Mouse (Mus musculus) layer of hippocampus, adult 2 months (tissue): ENCODE data around the gene Dzank1. TPM values are rescaled to one million over a fixed set of nuclear protein-coding genes. Genes with fewer than 3 reads are reported as not detected.

ENCODE experiments used
- DNase-seq, 2 experiments: peaks; one replicate each; pipeline ENCODE4 v3.0.0; 2022; ENCODE audit warnings: low spot score in 2 of 2
- H3K27ac ChIP-seq: fragments of 200-600 bp; 2 replicates; pipeline ENCODE4 v1.8.1; 2022
- H3K4me3 ChIP-seq: fragments of 200-600 bp; 2 replicates; pipeline ENCODE4 v1.8.1; 2022; ENCODE audit warnings: mild to moderate bottlenecking
- CTCF ChIP-seq: fragments of 200-600 bp; conservative IDR thresholded peaks from 2 replicates; pipeline ENCODE4 v1.8.1; 2022; ENCODE audit warnings: antibody characterized with exemption, mild to moderate bottlenecking, moderate library complexity
- long read RNA-seq, 2 experiments: library from polyadenylated mRNA; stranded (forward); transcript quantifications; one replicate each; pipeline ENCODE4 v2.0.0; 2021; ENCODE audit warnings: borderline mapping rate in 2 of 2
- total RNA-seq, 2 experiments: library from RNA; stranded (reverse); gene quantifications; 2 replicates each; pipeline ENCODE4 v1.2.3; 2021

Dzank1 gene
- 100 to 1,000 TPM; 126 TPM for total RNA-seq
- long read RNA-seq, experiment 1, full-length matches to known transcripts = 17 of 55 reads
- long read RNA-seq, experiment 1, partial matches to known transcripts = 17 of 55 reads
- long read RNA-seq, experiment 1, other reads (novel, unspliced or antisense) = 21 of 55 reads
- long read RNA-seq, experiment 2, full-length matches to known transcripts = 29 of 83 reads
- long read RNA-seq, experiment 2, partial matches to known transcripts = 11 of 83 reads
- long read RNA-seq, experiment 2, other reads (novel, unspliced or antisense) = 43 of 83 reads

GRCm38 (mm10) chr2:144526981-144527820, at the start of gene Dzank1, which contains the start of gene Polr3f:
Dzank1 (minus strand) TSS chr2:144527414.
Polr3f (plus strand) TSS chr2:144527718.
- H3K27ac ChIP-seq = peak within 1 kb of the TSS; percentile 98
- peak; percentile 15; the same call in 1 of the 2 replicates for TF ChIP-seq CTCF

GRCm38 (mm10) chr2:144555820-144556552, 28.8 kb upstream of the Dzank1 start, which contains the start of gene Sec23b:
Sec23b (plus strand) TSS chr2:144556229.
- no peak for TF ChIP-seq CTCF
- H3K4me3 ChIP-seq = peak within 1 kb of the TSS; percentile 92
- peak within 1 kb of the TSS; percentile 96 for H3K27ac ChIP-seq
- peak; percentile 97 for DNase-seq

More at GRCm38 (mm10) chr2:144526981-144527820, at the start of gene Dzank1, which contains the start of gene Polr3f:
- DNase-seq = peak; percentile 97
- H3K4me3 ChIP-seq = peak within 1 kb of the TSS; percentile 99

DNA sequence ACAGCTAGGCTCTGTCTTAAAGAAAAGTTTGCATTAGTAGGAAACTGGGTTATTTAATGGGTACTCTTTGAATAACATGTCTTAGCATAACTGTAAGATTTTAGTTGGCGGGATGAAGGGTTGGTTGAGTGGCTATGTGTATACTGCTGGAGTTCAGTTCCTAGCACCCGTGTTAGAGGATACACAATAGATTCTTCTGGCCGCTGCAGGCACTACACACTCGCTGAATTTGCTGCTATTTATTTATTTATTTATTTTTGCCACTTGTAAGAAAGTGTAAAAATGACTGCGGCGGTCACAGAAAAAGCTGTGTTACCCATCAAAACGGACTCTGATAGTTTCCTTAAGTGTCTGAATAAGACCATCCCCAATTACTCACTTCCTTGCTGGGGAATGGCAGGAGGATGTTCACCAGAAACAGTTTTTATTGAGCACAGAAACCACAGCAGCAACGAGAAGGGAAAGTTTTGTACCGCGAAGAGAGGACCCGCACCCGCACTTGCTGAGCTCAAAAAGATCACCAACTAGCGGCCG, 28.1 kb upstream of the Dzank1 start:
- no peak for TF ChIP-seq CTCF
- DNase-seq = no peak
- Histone ChIP-seq H3K4me3 (peak overlapping the region; percentile 92), H3K27ac (peak overlapping the region; percentile 96)

DNA sequence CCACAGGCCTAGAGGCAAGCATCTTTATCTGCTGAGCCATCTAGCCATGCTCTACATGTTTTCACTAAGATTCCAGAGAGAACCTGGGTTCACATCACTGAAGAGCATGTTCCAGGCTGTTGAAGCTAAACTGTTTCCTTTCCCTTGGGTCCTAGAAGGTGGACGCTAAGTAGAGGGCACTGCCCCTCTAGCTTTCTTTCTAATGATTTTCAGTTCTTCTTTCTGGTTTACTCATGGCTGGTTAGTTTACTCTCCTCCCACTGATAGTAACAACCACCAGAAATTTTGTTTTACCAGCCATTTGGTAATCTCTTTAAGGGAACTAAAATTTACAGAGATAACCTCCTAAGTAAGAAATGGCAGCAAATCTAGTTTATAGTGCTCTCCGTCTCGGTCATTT, 26.7 kb upstream of the Dzank1 start:
- TF ChIP-seq CTCF = no peak
- no peak overlapping the region for H3K27ac ChIP-seq
- DNase-seq = no peak

DNA sequence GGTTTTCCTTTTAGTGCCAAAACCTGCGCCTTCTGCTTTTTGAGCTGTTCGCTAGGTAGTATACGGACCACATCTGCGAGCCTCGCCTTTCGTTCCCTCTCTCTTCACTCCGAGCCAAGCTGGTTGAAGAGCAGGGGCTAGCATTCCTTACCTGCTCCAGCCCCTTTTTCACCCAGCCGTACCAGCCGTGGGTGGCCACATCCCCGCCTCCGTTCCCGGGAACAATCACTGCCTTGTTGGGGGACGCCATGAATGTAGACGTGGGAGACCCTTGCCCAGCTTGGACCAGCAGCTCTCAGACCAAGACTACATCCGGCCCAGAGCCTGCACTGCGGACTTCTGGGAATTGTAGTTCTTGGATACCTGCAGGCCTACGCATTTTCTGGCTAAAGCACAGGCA, 23.3 kb upstream of the Dzank1 start, which contains the start of gene Rbbp9:
Rbbp9 (minus strand) TSS at position 341 of the 400 bp plus-strand sequence.
- Histone ChIP-seq H3K4me3 (peak within 1 kb of the TSS; percentile 90), H3K27ac (peak within 1 kb of the TSS; percentile 94)
- peak; percentile 57 to 74 for DNase-seq
- TF ChIP-seq CTCF = no peak

More for the DNA sequence above, 26.7 kb upstream of the Dzank1 start:
- H3K4me3 ChIP-seq = no peak overlapping the region

DNA sequence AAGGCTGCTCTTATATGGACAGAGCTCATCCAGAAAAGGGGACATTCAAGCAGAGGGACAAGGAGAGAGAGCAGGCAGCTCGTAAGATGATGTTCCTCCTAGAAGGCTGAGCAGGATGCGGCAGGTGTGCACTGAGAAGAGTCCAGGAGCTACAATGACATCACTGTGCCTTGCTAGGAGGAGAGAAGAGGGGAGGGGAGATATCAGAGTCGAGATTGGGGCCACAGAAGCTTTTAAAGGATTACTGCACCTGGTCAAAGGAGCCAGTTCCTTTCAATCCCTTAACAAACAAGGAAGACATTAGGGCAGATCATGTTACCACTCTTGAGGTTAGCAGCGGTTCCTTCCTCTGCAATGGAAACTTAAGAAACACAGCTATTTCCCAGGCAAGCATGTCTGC, 20.3 kb upstream of the Dzank1 start:
- DNase-seq = no peak
- no peak overlapping the region for H3K4me3 ChIP-seq
- TF ChIP-seq CTCF = no peak

DNA sequence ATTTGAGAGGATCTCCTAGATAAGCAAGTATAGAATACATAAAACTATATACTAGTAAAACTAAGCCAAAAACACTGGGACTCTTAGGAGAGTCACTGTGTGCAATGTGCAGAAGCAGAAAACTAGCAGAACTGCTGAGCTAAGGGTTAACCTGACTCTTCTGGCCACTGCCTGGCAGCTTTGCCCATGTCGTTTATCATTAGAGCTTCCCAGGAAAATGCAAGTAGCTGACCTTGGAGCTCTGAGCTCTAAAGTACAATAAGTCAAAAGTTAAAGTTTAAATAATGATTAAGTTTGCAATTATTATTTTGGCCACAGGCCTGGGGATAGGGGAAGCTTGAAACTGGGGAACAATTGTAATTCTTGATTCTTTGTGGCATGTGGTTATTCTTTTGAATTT, 18.3 kb upstream of the Dzank1 start:
- Histone ChIP-seq H3K27ac (no peak overlapping the region), H3K4me3 (no peak overlapping the region)
- no peak for TF ChIP-seq CTCF
- no peak for DNase-seq

More for the DNA sequence above, 20.3 kb upstream of the Dzank1 start:
- H3K27ac ChIP-seq = no peak overlapping the region

- no peak for TF ChIP-seq CTCF
- H3K4me3 ChIP-seq = no peak overlapping the region
- H3K27ac ChIP-seq = no peak overlapping the region
- no peak for DNase-seq
Observed at GRCm38 (mm10) chr2:144545061-144545460, 17.8 kb upstream of the Dzank1 start.

DNA sequence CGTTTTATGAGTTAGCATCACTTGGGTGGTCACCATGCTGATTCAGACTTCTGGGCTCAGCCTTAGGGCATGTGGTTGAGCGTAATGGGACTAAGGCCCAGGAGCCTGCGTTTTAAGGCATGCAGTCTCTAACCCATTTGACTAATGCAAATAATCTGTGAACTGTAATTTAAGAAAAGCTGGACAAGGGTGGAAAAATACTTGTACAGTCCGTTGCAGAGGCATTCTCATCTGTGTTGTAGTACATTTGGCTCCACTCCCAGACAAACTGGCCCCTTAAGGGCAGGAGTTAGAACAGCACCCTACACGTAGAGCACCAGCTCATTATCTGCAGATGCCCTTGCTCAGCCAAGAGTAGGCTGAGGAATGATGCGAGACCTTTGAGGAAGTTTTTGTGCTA, 17.4 kb upstream of the Dzank1 start:
- TF ChIP-seq CTCF = no peak
- no peak for DNase-seq

DNA sequence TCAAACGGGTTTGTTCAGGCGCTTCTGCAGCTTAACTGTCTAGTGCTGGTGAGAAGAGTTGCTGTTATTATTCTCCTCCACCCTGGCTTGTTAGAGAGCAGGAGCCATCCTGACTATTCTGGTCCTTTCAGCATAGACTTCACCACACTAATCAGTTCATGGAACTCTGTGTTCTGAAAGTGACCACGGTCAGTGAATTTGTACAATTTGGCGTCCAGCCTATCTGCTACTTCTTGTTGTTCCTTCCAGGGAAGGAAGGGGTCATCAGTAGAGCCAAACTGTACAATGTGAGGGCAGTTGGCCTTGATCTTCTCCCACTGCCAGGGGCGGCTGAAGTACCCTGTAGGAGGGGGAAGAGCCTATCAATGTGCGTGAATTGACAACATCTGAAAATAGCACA, 16.5 kb upstream of the Dzank1 start:
- TF ChIP-seq CTCF = no peak
- H3K4me3 ChIP-seq = no peak overlapping the region
- DNase-seq = no peak
- H3K27ac ChIP-seq = no peak overlapping the region

More for the DNA sequence above, 17.4 kb upstream of the Dzank1 start:
- no peak overlapping the region for H3K4me3 ChIP-seq
- no peak overlapping the region for H3K27ac ChIP-seq

DNA sequence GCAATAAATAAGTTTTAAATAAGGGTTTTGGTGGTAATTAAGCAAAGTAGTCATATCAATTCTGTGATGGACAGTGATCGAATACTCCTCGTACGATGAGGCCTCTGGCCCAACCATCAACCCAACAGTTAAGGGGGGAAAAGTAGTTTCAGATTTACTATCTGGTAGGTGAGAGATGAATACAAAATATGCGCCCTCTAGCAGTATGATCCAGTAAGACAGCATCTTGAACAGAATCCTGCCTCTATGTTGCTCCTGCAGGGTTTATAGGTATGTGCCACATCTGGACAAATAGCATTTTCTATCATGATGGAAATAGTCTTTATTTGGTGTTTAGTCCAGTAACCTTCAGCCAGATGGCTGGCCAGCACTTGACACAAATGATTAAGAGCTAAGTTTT, 14.0 kb upstream of the Dzank1 start:
- Histone ChIP-seq H3K27ac (no peak overlapping the region), H3K4me3 (no peak overlapping the region)
- no peak for DNase-seq
- peak; percentile 62 for TF ChIP-seq CTCF

DNA sequence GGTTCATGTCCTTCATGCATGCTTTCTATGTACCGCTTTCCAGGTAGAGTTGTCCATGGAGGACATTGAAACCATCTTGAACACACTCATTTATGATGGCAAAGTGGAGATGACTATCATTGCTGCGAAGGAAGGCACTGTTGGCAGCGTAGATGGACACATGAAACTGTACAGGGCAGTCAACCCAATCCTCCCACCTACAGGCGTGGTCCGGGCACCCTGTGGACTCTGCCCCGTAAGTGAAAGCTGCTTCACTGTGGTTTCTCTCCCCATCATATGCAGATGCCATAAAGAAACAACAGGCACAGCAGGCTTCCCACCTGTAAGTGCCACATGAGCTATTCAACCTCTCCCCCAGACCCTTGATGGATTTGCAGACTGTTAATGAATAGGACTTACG, 9.9 kb upstream of the Dzank1 start:
- Histone ChIP-seq H3K4me3 (no peak overlapping the region), H3K27ac (no peak overlapping the region)
- TF ChIP-seq CTCF = no peak
- no peak for DNase-seq
